Mouse (Mus musculus) brain, adult 2 months (tissue): ENCODE data around the gene Ryr1.

Experiments
- DNase-seq: peaks from one replicate; pipeline ENCODE4 v3.0.0; 2011; ENCODE audit warnings: low read depth, low spot score

Gene Ryr1

GRCm38 (mm10) chr7:29124970-29125369, at the start of gene Ryr1:
TSS of gene Ryr1 (minus strand) at chr7:29125179.
- peak; percentile 20 for DNase-seq

GRCm38 (mm10) chr7:29172390-29173016, 47.5 kb upstream of the Ryr1 start:
- no peak for DNase-seq

- no peak for DNase-seq
These were observed 46.7 kb upstream of the Ryr1 start for GRCm38 (mm10) chr7:29171562-29172097.

GRCm38 (mm10) chr7:29170755-29171561, 46.0 kb upstream of the Ryr1 start:
- DNase-seq = no peak

- DNase-seq = peak; percentile 75
These were observed 45.2 kb upstream of the Ryr1 start, which contains the start of the genes Ggn and Spred3 for GRCm38 (mm10) chr7:29170066-29170754. TSS of gene Ggn (plus strand) at chr7:29170210. TSS of gene Spred3 (minus strand) at chr7:29170411.

GRCm38 (mm10) chr7:29169231-29170065, 44.5 kb upstream of the Ryr1 start:
- DNase-seq = peak; percentile 94

- no peak for DNase-seq
These were observed 43.8 kb upstream of the Ryr1 start for GRCm38 (mm10) chr7:29168791-29169230.

- DNase-seq = peak; percentile 62
These were observed 43.2 kb upstream of the Ryr1 start for GRCm38 (mm10) chr7:29168121-29168695.

- DNase-seq = no peak
These were observed 42.7 kb upstream of the Ryr1 start for GRCm38 (mm10) chr7:29167656-29168055.

- no peak for DNase-seq
These were observed 38.0 kb upstream of the Ryr1 start for GRCm38 (mm10) chr7:29162750-29163525.

- no peak for DNase-seq
These were observed 37.3 kb upstream of the Ryr1 start for GRCm38 (mm10) chr7:29162294-29162693.

GRCm38 (mm10) chr7:29158264-29158663, 33.3 kb upstream of the Ryr1 start:
- DNase-seq = peak; percentile 50

- peak; percentile 97 for DNase-seq
These were observed 31.1 kb upstream of the Ryr1 start, which contains the start of gene Fam98c for GRCm38 (mm10) chr7:29155838-29156782. TSS of gene Fam98c (minus strand) at chr7:29156234.

- DNase-seq = peak; percentile 97
These were observed 30.3 kb upstream of the Ryr1 start for GRCm38 (mm10) chr7:29155196-29155837.

- no peak for DNase-seq
These were observed 29.2 kb upstream of the Ryr1 start for GRCm38 (mm10) chr7:29154018-29154720.

GRCm38 (mm10) chr7:29151486-29151885, 26.5 kb upstream of the Ryr1 start:
- no peak for DNase-seq

GRCm38 (mm10) chr7:29148771-29149170, 23.8 kb upstream of the Ryr1 start:
- no peak for DNase-seq
